ENCODE assay signal across 26 mouse cellular contexts in genomic region chr7:89657692-89658212, GRCm38 (mm10). TPM values are rescaled to one million over a fixed set of nuclear protein-coding genes. Genes with fewer than 3 reads are reported as not detected.
DNase-seq lines count a peak whose midpoint lies in the region; ATAC-seq lines count a peak whose summit lies in the region.
"Had no signal": no experiment of that assay in that cellular context is flagged by ENCODE, and none has a peak within 500 bp of the region (broad histone marks: within the 10 kb centered on the region; RNA-seq: fewer than 3 reads in every experiment).

No protein-coding gene starts in this region.

- H3K4me2 ChIP-seq in heart, embryonic 12.5 days: no peak overlapping the region
- no peak overlapping the region for H3K4me2 ChIP-seq in kidney, embryonic 14.5 days (replicated peaks; ENCODE audit: low read depth, low read length)
- H3K4me2 ChIP-seq: forebrain, embryonic 13.5 days; heart, embryonic 11.5 days; limb, embryonic 13.5 days; liver, embryonic 11.5 days; lung, embryonic 15.5 days; midbrain, embryonic 12.5 days; neural tube, embryonic 15.5 days had no signal

- H3K4me1 ChIP-seq in heart, embryonic 12.5 days (replicated peaks): 0 out of 2 replicates have a peak, but pooled peaks cover 5% of the 10 kb centered on the region
- no peaks in the 10 kb centered on the region for H3K4me1 ChIP-seq in kidney, embryonic 14.5 days (ENCODE audit: control insufficient read depth, insufficient read depth, low read length)
- H3K4me1 ChIP-seq: forebrain, embryonic 13.5 days; limb, embryonic 13.5 days; lung, embryonic 15.5 days; neural tube, embryonic 15.5 days had no signal

- ATAC-seq in heart, embryonic 12.5 days (ENCODE audit: insufficient number of reproducible peaks, low FRiP score): no peak
- ATAC-seq in kidney, embryonic 14.5 days (ENCODE audit: low FRiP score, low TSS enrichment): no peak
- ATAC-seq: forebrain, embryonic 13.5 days; intestine, embryonic 16.5 days had no signal

- WGBS in heart, embryonic 12.5 days: 72% methylated on average over 7 of the region's 7 CpGs
- 54% methylated on average over 7 of the region's 7 CpGs for WGBS in kidney, embryonic 14.5 days

- peak; percentile 91 for DNase-seq in heart, adult 11 months
- DNase-seq in kidney, postnatal 4 days: peak; percentile 23 to 36
- peak; percentile 49 for DNase-seq in embryo, embryonic 10.5 days (ENCODE audit: low spot score)
- peak; percentile 19 for DNase-seq in mesoderm, embryonic 11.5 days (ENCODE audit: low read depth, low spot score)
- no peak for DNase-seq in adrenal gland, postnatal 10 days
- DNase-seq: adrenal gland, adult 2 months; cerebellum, adult 8-10 months; cerebellum, postnatal 25 days; gastrocnemius, postnatal 14 days; kidney, adult 8-10 months; layer of hippocampus, adult 9-11 months; thymus, adult 2 months; thymus, postnatal 36 days had no signal

- H3K4me3 ChIP-seq in heart, embryonic 12.5 days: no peak overlapping the region
- H3K4me3 ChIP-seq in kidney, embryonic 14.5 days (ENCODE audit: low read length): no peak overlapping the region
- H3K4me3 ChIP-seq: erythroblast, embryonic 14.5 days; forebrain, embryonic 13.5 days; limb, embryonic 13.5 days; lung, embryonic 15.5 days; midbrain, embryonic 12.5 days; neural tube, embryonic 15.5 days had no signal

- H3K27ac ChIP-seq in heart, embryonic 12.5 days (ENCODE audit: poor library complexity, severe bottlenecking): no peak overlapping the region
- H3K27ac ChIP-seq in kidney, embryonic 14.5 days (ENCODE audit: low read depth, low read length): no peak overlapping the region
- H3K27ac ChIP-seq: forebrain, embryonic 13.5 days; limb, embryonic 13.5 days; lung, embryonic 15.5 days; midbrain, embryonic 12.5 days; neural tube, embryonic 15.5 days had no signal

- no peaks in the 10 kb centered on the region for H3K9me3 ChIP-seq in heart, embryonic 12.5 days (replicated peaks)
- no peaks in the 10 kb centered on the region for H3K9me3 ChIP-seq in kidney, embryonic 14.5 days (ENCODE audit: control insufficient read depth, low read length)
- H3K9me3 ChIP-seq: forebrain, embryonic 13.5 days; limb, embryonic 13.5 days; lung, embryonic 15.5 days; midbrain, embryonic 12.5 days; neural tube, embryonic 15.5 days had no signal

- no peaks in the 10 kb centered on the region for H3K36me3 ChIP-seq in heart, embryonic 12.5 days
- no peaks in the 10 kb centered on the region for H3K36me3 ChIP-seq in kidney, embryonic 14.5 days (ENCODE audit: control insufficient read depth, insufficient read depth, low read length)
- H3K36me3 ChIP-seq: limb, embryonic 13.5 days; lung, embryonic 15.5 days; midbrain, embryonic 12.5 days; neural tube, embryonic 15.5 days had no signal

- H3K27me3 ChIP-seq in heart, embryonic 12.5 days (replicated peaks): no peaks in the 10 kb centered on the region
- no peaks in the 10 kb centered on the region for H3K27me3 ChIP-seq in kidney, embryonic 14.5 days (ENCODE audit: control insufficient read depth, insufficient read depth, low read length)
- H3K27me3 ChIP-seq: forebrain, embryonic 13.5 days; limb, embryonic 13.5 days; lung, embryonic 15.5 days; midbrain, embryonic 12.5 days; neural tube, embryonic 15.5 days had no signal

- no peak overlapping the region for H3K9ac ChIP-seq in heart, embryonic 12.5 days
- H3K9ac ChIP-seq in kidney, embryonic 14.5 days (ENCODE audit: low read depth, low read length): no peak overlapping the region
- H3K9ac ChIP-seq: forebrain, embryonic 13.5 days; limb, embryonic 13.5 days; lung, embryonic 15.5 days; midbrain, embryonic 12.5 days; neural tube, embryonic 15.5 days had no signal

RNA-seq across cellular contexts. Expression of gene Me3, which starts 25.6 kb away (rescaled TPM):
- 2.7 and 3.8 TPM in 2 replicates for polyA plus RNA-seq in heart, embryonic 12.5 days (2016; fragmentation: Nextera tagmentation; extraction: Ambion mirVana)
- 7.3 and 9.9 TPM in 2 replicates for polyA plus RNA-seq in kidney, embryonic 14.5 days (2014; fragmentation: Nextera tagmentation; extraction: Ambion mirVana)
- 10 to 100 TPM; 22.6 to 32.4 TPM for total RNA-seq in adrenal gland, postnatal 10 days (2021)
- total RNA-seq: hematopoietic stem cell, adult 5-6 weeks; megakaryocyte progenitor cell, adult 5-6 weeks had no signal
- polyA plus RNA-seq: erythroblast, embryonic 14.5 days had no signal
